Mouse (Mus musculus): ENCODE data around the gene Rbms3. TPM values are rescaled to one million over a fixed set of nuclear protein-coding genes. Genes with fewer than 3 reads are reported as not detected.

Gene Rbms3
- polyA plus RNA-seq, 1 experiment from 2014 or later = 43.1 TPM

DNA sequence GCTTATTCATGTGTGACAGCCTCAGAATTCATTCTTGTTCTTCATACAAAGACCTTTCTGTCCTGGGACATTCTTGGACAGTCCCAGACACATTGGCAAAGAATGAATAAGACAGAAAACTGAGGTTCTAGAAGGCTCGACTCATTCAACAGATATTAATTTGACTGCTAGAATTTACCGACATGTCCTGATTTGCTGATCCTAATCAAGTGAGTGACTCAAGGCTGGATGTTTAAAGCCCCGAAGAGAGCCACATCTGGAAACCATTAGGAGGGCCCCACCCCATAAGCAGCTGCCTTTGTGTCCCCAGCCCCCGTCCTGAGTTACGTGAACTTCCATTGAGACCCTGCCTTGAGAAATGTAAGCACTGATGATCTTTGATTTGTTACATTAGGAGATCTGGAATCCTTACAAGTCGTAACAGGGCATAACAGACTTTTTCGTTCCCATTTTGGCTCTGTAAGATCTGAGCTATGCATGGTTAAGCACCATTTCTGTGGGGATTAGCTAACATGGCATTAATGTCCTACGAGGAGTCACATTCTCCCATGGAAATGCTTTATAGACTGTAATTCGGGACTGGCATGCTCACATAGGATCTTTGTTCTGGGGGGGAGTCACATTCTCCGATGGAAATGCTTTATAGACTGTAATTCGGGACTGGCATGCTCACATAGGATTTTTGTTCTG lies 726.3 kb downstream of the Rbms3 start:
- peak; percentile 46 for ATAC-seq
- WGBS = 55% methylated on average over 11 of the region's 11 CpGs
- Histone ChIP-seq H3K27me3 (replicated peaks; ENCODE audit: control insufficient read depth, insufficient read depth, low read length) (no peaks in the 10 kb centered on the region), H3K4me2 (ENCODE audit: low read depth, low read length) (no peak overlapping the region), H3K4me1 (ENCODE audit: control insufficient read depth, insufficient read depth, low read length) (no peaks in the 10 kb centered on the region), H3K4me3 (ENCODE audit: low read length) (no peak overlapping the region), H3K9me3 (ENCODE audit: control insufficient read depth, low read length) (no peaks in the 10 kb centered on the region), H3K36me3 (ENCODE audit: control insufficient read depth, insufficient read depth, low read length) (no peaks in the 10 kb centered on the region), H3K27ac (ENCODE audit: low read length) (no peak overlapping the region), H3K9ac (ENCODE audit: low read depth, low read length) (no peak overlapping the region)

DNA sequence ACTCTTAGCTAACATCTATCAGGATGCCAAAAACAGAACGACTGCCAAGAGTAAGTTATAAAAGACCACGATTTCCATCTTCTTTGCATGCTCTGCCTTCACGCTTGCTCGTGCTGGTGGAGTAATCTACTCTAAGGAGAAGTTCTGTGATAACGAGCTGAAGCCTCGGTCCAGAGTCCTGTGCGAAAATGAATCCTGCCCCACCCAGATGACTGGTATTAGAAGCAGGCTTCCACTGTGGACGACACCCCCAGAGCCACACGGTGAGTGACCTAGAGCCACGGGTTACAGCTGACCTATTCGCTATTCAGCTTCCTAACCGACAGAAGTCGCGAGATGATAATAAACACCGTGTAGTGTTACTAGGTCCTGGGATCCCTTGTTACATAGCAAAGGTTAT lies 730.3 kb downstream of the Rbms3 start:
- no peak overlapping the region for H3K27ac ChIP-seq (ENCODE audit: low read length)
- no peak overlapping the region for H3K9ac ChIP-seq (ENCODE audit: low read depth, low read length)
- H3K9me3 ChIP-seq (ENCODE audit: control insufficient read depth, low read length) = no peaks in the 10 kb centered on the region
- peak overlapping the region; percentile 26; the same call in 1 of the 2 replicates for H3K4me2 ChIP-seq (ENCODE audit: low read depth, low read length)
- no peaks in the 10 kb centered on the region for H3K36me3 ChIP-seq (ENCODE audit: control insufficient read depth, insufficient read depth, low read length)
- peak; percentile 84 for ATAC-seq
- H3K4me1 ChIP-seq (ENCODE audit: control insufficient read depth, insufficient read depth, low read length) = no peaks in the 10 kb centered on the region
- no peaks in the 10 kb centered on the region for H3K27me3 ChIP-seq (replicated peaks; ENCODE audit: control insufficient read depth, insufficient read depth, low read length)
- no peak overlapping the region for H3K4me3 ChIP-seq (ENCODE audit: low read length)
- 57% methylated on average over 15 of the region's 15 CpGs for WGBS

DNA sequence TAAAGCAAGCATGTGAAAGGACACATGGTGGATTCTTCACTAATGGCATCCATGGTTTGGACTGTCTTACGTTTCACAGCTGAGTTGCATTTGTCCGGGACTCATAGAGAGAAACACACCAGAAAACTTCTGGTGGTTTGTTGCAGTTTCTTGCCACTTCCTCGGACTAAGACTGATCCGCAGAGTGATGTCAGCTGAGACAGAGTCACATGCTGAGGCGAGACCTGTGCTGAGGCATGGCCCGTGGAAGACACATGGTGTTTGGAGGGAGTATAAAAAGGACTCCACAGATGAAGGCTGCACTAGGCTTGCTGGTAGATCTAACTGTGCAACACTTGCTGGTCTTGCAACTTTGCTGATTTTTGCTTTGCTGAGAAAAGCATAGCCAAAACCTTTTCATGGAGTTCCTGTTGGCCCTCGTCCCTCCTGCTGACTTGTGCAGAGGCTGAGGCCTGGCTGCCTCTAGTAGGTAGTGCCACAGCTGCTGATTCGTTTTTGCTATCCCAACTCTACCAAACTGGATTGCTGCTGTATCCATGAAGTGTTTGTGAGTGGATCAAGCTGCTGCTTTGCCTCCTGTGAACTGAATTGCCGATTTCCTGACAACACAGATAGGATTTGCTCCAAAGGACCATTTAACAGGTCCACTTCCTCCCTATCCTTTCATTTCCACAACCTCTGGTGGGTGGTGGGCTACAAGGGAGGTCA lies 742.6 kb downstream of the Rbms3 start:
- 82% methylated on average over 9 of the region's 9 CpGs for WGBS
- no peak for ATAC-seq

DNA sequence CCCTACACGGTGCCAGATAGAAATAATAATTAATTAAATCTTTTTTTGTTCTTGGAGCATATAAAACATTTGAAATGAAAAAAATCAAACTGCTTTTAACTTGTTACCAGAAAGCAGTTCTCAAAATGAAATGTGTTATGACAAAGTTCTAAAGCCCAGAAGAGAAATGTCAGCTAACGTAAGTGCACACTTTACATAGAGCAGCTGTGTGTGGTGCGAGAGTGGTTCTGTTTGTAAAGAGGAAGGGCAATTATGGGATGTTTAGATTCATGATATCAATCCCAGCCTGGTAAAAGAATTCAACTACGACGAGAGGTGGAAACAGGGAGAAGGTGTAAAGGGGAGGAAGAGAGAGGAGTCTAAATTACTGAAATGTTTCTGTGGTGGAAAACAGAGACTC lies 744.1 kb downstream of the Rbms3 start:
- Histone ChIP-seq H3K4me3 (ENCODE audit: low read length) (no peak overlapping the region), H3K4me2 (ENCODE audit: low read depth, low read length) (no peak overlapping the region), H3K9me3 (ENCODE audit: control insufficient read depth, low read length) (no peaks in the 10 kb centered on the region), H3K4me1 (ENCODE audit: control insufficient read depth, insufficient read depth, low read length) (peaks cover 3% of the 10 kb centered on the region; the same call in 1 of the 2 replicates), H3K9ac (ENCODE audit: low read depth, low read length) (no peak overlapping the region), H3K27ac (ENCODE audit: low read length) (no peak overlapping the region), H3K27me3 (replicated peaks; ENCODE audit: control insufficient read depth, insufficient read depth, low read length) (no peaks in the 10 kb centered on the region), H3K36me3 (ENCODE audit: control insufficient read depth, insufficient read depth, low read length) (no peaks in the 10 kb centered on the region)
- ATAC-seq = no peak
- 39% methylated on average over 5 of the region's 5 CpGs for WGBS

More for the DNA sequence above, 742.6 kb downstream of the Rbms3 start:
- no peaks in the 10 kb centered on the region for H3K36me3 ChIP-seq (ENCODE audit: control insufficient read depth, insufficient read depth, low read length)
- no peak overlapping the region for H3K27ac ChIP-seq (ENCODE audit: low read length)
- no peak overlapping the region for H3K9ac ChIP-seq (ENCODE audit: low read depth, low read length)
- peaks cover 3% of the 10 kb centered on the region; the same call in 1 of the 2 replicates for H3K4me1 ChIP-seq (ENCODE audit: control insufficient read depth, insufficient read depth, low read length)
- no peak overlapping the region for H3K4me2 ChIP-seq (ENCODE audit: low read depth, low read length)
- H3K9me3 ChIP-seq (ENCODE audit: control insufficient read depth, low read length) = no peaks in the 10 kb centered on the region
- no peaks in the 10 kb centered on the region for H3K27me3 ChIP-seq (replicated peaks; ENCODE audit: control insufficient read depth, insufficient read depth, low read length)
- H3K4me3 ChIP-seq (ENCODE audit: low read length) = no peak overlapping the region

DNA sequence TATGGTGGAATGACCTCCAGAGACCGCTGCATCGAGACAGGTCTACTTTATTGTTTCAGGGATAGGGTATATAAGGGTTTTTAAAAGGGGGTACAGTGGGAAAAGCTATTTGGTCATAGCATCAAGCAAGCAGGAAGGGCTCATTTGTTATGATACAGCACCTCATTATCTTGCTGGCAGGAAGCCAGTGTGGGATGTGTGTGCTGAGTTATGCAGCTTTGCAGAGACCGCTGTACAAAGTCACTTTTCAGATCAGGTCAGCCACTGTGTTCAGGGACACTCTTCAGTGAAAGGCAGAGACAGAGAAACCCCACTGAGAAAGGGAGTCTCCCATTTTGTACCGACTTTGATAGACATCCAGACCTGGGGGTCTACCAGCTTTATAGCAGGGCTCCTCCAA lies 749.2 kb downstream of the Rbms3 start:
- Histone ChIP-seq H3K4me3 (ENCODE audit: low read length) (no peak overlapping the region), H3K27me3 (replicated peaks; ENCODE audit: control insufficient read depth, insufficient read depth, low read length) (no peaks in the 10 kb centered on the region), H3K9me3 (ENCODE audit: control insufficient read depth, low read length) (no peaks in the 10 kb centered on the region), H3K36me3 (ENCODE audit: control insufficient read depth, insufficient read depth, low read length) (no peaks in the 10 kb centered on the region), H3K9ac (ENCODE audit: low read depth, low read length) (no peak overlapping the region), H3K4me1 (ENCODE audit: control insufficient read depth, insufficient read depth, low read length) (peaks cover 5% of the 10 kb centered on the region; the same call in 1 of the 2 replicates), H3K27ac (ENCODE audit: low read length) (peak overlapping the region; percentile 90), H3K4me2 (ENCODE audit: low read depth, low read length) (no peak overlapping the region)
- 80% methylated on average over 4 of the region's 4 CpGs for WGBS
- peak; percentile 80 for ATAC-seq

DNA sequence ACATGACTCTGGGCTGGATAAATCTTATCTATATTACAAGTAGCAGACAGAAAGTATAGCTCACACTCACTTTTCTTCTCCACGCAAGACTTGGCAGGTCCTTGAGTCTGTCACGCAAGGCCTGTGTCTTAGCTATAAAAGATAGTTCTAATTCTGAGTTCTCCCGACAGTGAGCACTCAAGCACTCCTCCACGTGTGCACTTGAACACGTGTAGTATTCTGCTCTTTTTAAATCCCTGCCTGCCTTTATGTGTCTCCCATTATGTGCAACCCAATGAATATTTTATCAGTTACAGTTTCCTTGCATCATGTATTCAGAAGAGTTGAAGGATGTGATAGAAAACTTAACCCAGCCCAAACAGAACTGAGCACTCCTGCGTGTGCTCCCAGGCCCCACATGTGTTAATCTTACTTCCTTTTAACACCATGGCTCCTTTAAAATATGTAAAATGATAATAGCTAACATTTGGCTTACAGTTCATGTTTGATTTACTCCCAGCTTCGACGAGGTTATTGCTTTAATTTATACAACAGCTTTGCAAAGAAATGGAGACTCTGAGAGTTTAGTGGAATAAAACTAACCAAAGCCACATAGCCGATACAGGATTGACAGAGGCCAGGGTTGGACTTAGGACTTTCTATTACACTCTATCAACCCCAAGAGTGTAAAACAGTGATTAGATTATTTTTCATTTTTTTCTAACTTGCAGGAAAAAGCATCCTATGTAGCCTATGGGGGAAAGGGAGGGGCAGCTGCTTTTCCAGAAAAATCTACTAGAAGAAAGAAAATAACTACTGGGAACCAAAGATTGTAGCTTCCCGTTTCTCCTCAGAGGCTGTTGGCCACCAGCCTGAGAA lies 749.9 kb downstream of the Rbms3 start:
- Histone ChIP-seq H3K4me3 (ENCODE audit: low read length) (no peak overlapping the region), H3K36me3 (ENCODE audit: control insufficient read depth, insufficient read depth, low read length) (no peaks in the 10 kb centered on the region), H3K27ac (ENCODE audit: low read length) (peak overlapping the region; percentile 90), H3K9me3 (ENCODE audit: control insufficient read depth, low read length) (no peaks in the 10 kb centered on the region), H3K4me2 (ENCODE audit: low read depth, low read length) (no peak overlapping the region), H3K4me1 (ENCODE audit: control insufficient read depth, insufficient read depth, low read length) (peaks cover 2% of the 10 kb centered on the region; the same call in 1 of the 2 replicates), H3K9ac (ENCODE audit: low read depth, low read length) (no peak overlapping the region), H3K27me3 (replicated peaks; ENCODE audit: control insufficient read depth, insufficient read depth, low read length) (no peaks in the 10 kb centered on the region)
- 72% methylated on average over 10 of the region's 10 CpGs for WGBS
- ATAC-seq = peak; percentile 91

DNA sequence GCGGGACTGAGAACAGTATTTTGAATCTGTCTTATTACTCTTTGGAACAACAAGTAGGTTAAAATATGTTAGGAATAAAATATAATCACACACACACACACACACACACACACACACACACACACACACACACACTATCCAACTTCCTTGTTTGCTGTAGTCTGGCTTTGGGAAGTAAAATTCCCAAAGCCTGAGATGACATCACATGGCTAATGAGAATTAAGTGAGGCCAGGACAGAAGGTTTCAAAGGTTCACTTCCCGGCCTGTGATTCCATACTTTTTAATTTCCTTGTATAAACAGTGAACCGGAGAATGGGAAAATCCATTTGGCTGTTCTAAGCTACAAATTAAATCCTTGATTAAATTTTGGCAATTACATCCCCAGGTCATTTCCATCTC lies 752.9 kb downstream of the Rbms3 start:
- WGBS = 53% methylated on average over 3 of the region's 3 CpGs
- Histone ChIP-seq H3K4me3 (ENCODE audit: low read length) (no peak overlapping the region), H3K27ac (ENCODE audit: low read length) (no peak overlapping the region), H3K4me1 (ENCODE audit: control insufficient read depth, insufficient read depth, low read length) (peaks cover 16% of the 10 kb centered on the region), H3K4me2 (ENCODE audit: low read depth, low read length) (no peak overlapping the region), H3K9me3 (ENCODE audit: control insufficient read depth, low read length) (no peaks in the 10 kb centered on the region), H3K9ac (ENCODE audit: low read depth, low read length) (no peak overlapping the region), H3K27me3 (replicated peaks; ENCODE audit: control insufficient read depth, insufficient read depth, low read length) (no peaks in the 10 kb centered on the region), H3K36me3 (ENCODE audit: control insufficient read depth, insufficient read depth, low read length) (no peaks in the 10 kb centered on the region)
- ATAC-seq = no peak

DNA sequence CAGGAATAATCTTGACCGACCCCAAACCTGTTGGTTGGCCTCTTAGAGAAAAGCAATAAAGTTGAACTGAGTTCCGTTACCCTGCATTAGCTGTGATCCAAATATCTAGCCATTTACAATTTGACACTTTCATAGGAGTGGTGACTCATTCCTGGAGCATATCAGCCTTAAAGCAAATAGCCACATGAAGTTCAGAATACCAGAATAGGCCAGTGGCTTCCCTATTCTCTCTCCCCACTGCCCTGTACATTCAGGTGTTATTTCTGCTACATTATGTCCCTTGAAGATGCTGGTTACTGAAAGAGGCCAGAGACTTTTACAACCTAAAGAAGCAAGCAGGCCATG lies 755.8 kb downstream of the Rbms3 start:
- Histone ChIP-seq H3K27ac (ENCODE audit: low read length) (peak overlapping the region; percentile 57; the same call in 1 of the 2 replicates), H3K4me1 (ENCODE audit: control insufficient read depth, insufficient read depth, low read length) (peaks cover 16% of the 10 kb centered on the region), H3K36me3 (ENCODE audit: control insufficient read depth, insufficient read depth, low read length) (no peaks in the 10 kb centered on the region), H3K4me2 (ENCODE audit: low read depth, low read length) (no peak overlapping the region), H3K9ac (ENCODE audit: low read depth, low read length) (no peak overlapping the region), H3K4me3 (ENCODE audit: low read length) (no peak overlapping the region), H3K9me3 (ENCODE audit: control insufficient read depth, low read length) (no peaks in the 10 kb centered on the region), H3K27me3 (replicated peaks; ENCODE audit: control insufficient read depth, insufficient read depth, low read length) (no peaks in the 10 kb centered on the region)
- 33% methylated on average over 2 of the region's 2 CpGs for WGBS
- peak; percentile 21; the same call in 1 of the 2 replicates for ATAC-seq
